ENCODE assay signal across 8 mouse cellular contexts in the genomic region with DNA sequence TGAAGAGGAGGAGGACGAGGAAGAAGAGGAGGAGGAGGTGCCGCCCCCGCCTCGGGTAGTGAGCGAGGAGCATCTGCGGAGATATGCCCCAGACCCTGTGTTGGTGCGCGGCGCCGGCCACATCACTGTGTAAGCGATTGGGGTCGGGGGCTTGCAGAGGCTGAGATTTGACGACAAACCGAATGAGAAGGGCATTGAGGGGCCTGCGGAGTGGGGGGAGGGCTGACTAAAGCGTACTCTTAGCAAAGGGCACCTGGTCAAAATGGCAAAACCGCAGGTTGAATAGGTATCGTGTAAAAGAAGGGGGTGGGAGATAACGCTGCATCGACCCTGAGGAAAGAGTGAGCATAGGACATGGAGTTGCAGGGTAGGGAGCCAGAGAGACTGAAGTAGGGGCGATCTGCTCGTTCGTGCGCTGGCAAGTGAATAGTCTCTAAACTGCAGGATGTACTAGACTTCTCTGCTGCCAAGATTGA. TPM values are rescaled to one million over a fixed set of nuclear protein-coding genes. Genes with fewer than 3 reads are reported as not detected.
DNase-seq lines count a peak whose midpoint lies in the region; ATAC-seq lines count a peak whose summit lies in the region.

No protein-coding gene starts in this region.

- peak overlapping the region; percentile 51 for H3K9ac ChIP-seq in hindbrain, embryonic 11.5 days (ENCODE audit: low read depth, low read length)
- no peak overlapping the region for H3K9ac ChIP-seq in liver, embryonic 12.5 days
- H3K9ac ChIP-seq in stomach, embryonic 14.5 days (replicated peaks; ENCODE audit: low read depth, low read length) = peak overlapping the region; percentile 30; the same call in 1 of the 2 replicates

- peaks cover 19% of the 10 kb centered on the region for H3K27me3 ChIP-seq in hindbrain, embryonic 11.5 days (ENCODE audit: control insufficient read depth, insufficient read depth, low read length)
- H3K27me3 ChIP-seq in liver, embryonic 12.5 days (replicated peaks) = peaks cover 47% of the 10 kb centered on the region
- H3K27me3 ChIP-seq in stomach, embryonic 14.5 days (ENCODE audit: control insufficient read depth, insufficient read depth, low read length) = 0 out of 2 replicates have a peak, but pooled peaks cover 2% of the 10 kb centered on the region

- 0 out of 2 replicates have a peak overlapping the region, but pooled peaks have one; percentile 0 for H3K27ac ChIP-seq in hindbrain, embryonic 11.5 days (ENCODE audit: low read depth, low read length)
- no peak overlapping the region for H3K27ac ChIP-seq in liver, embryonic 12.5 days
- no peak overlapping the region for H3K27ac ChIP-seq in stomach, embryonic 14.5 days (ENCODE audit: low read length)

- H3K4me3 ChIP-seq in hindbrain, embryonic 11.5 days (ENCODE audit: low read depth, low read length) = peak overlapping the region; percentile 55
- peak overlapping the region; percentile 53 for H3K4me3 ChIP-seq in liver, embryonic 12.5 days
- H3K4me3 ChIP-seq in stomach, embryonic 14.5 days (ENCODE audit: low read depth, low read length) = peak overlapping the region; percentile 44

- H3K4me2 ChIP-seq in hindbrain, embryonic 11.5 days (replicated peaks; ENCODE audit: low read depth, low read length) = peak overlapping the region; percentile 24
- peak overlapping the region; percentile 64 for H3K4me2 ChIP-seq in liver, embryonic 12.5 days
- H3K4me2 ChIP-seq in stomach, embryonic 14.5 days (replicated peaks; ENCODE audit: low read depth, low read length) = peak overlapping the region; percentile 49

- no peaks in the 10 kb centered on the region for H3K4me1 ChIP-seq in hindbrain, embryonic 11.5 days (replicated peaks; ENCODE audit: control insufficient read depth, insufficient read depth, low read length)
- H3K4me1 ChIP-seq in liver, embryonic 12.5 days = no peaks in the 10 kb centered on the region
- H3K4me1 ChIP-seq in stomach, embryonic 14.5 days (ENCODE audit: control insufficient read depth, insufficient read depth, low read length) = no peaks in the 10 kb centered on the region

- no peaks in the 10 kb centered on the region for H3K9me3 ChIP-seq in hindbrain, embryonic 11.5 days (ENCODE audit: control insufficient read depth, low read length)
- H3K9me3 ChIP-seq in liver, embryonic 12.5 days (replicated peaks) = no peaks in the 10 kb centered on the region
- H3K9me3 ChIP-seq in stomach, embryonic 14.5 days (ENCODE audit: control insufficient read depth, low read depth, low read length) = no peaks in the 10 kb centered on the region

- 8% methylated on average over 24 of the region's 24 CpGs for WGBS in hindbrain, embryonic 11.5 days
- WGBS in liver, embryonic 12.5 days (ENCODE audit: insufficient replicate concordance) = 9% methylated on average over 24 of the region's 24 CpGs
- WGBS in stomach, embryonic 14.5 days = 12% methylated on average over 24 of the region's 24 CpGs

- peak; percentile 7 to 25 for DNase-seq in layer of hippocampus, postnatal 25 days (ENCODE audit: extremely low spot score in 1 of 2, low spot score in 1 of 2)
- no peak for DNase-seq in layer of hippocampus, adult 9-11 months
- peak; percentile 14 for DNase-seq in Muller cell, postnatal 12 days (ENCODE audit: inconsistent ontology term)
- DNase-seq in cerebellum, postnatal 36 days = peak; percentile 4 to 21
- DNase-seq in hindbrain, embryonic 11.5 days (ENCODE audit: low spot score) = no peak
- no peak for DNase-seq in ovary, postnatal 14 days (ENCODE audit: low spot score)

- ATAC-seq in hindbrain, embryonic 11.5 days (ENCODE audit: low FRiP score) = peak; percentile 83
- ATAC-seq in liver, embryonic 12.5 days = no peak
- 0 out of 2 replicates have a peak, but pooled peaks have one; percentile 37 for ATAC-seq in stomach, embryonic 14.5 days (ENCODE audit: insufficient number of reproducible peaks, insufficient read depth, low FRiP score, low read depth)

- no peaks in the 10 kb centered on the region for H3K36me3 ChIP-seq in hindbrain, embryonic 11.5 days (ENCODE audit: control insufficient read depth, insufficient read depth, low read length)
- H3K36me3 ChIP-seq in liver, embryonic 12.5 days = no peaks in the 10 kb centered on the region
- H3K36me3 ChIP-seq in stomach, embryonic 14.5 days (ENCODE audit: control insufficient read depth, insufficient read depth, low read length) = no peaks in the 10 kb centered on the region

RNA-seq across cellular contexts. Expression of a gene that starts 0.5 kb away (rescaled TPM):
- total RNA-seq in layer of hippocampus, postnatal 25 days (2021) = 10 to 100 TPM; 17.2 to 19.3 TPM
- 6.2 and 8.5 TPM in 2 replicates for polyA plus RNA-seq in hindbrain, embryonic 11.5 days (2014; fragmentation: Nextera tagmentation; extraction: Ambion mirVana)
- polyA plus RNA-seq in liver, embryonic 12.5 days (2016; fragmentation: Nextera tagmentation; extraction: Ambion mirVana) = 0.69 and 0.71 TPM in 2 replicates
- 5.1 and 5.8 TPM in 2 replicates for polyA plus RNA-seq in stomach, embryonic 14.5 days (2014; fragmentation: Nextera tagmentation; extraction: Ambion mirVana)

RNA-seq across cellular contexts. Expression of a gene that starts 35.6 kb away (rescaled TPM):
- total RNA-seq in layer of hippocampus, postnatal 25 days (2021) = not detected
- not detected in 2 replicates for polyA plus RNA-seq in hindbrain, embryonic 11.5 days (2014; fragmentation: Nextera tagmentation; extraction: Ambion mirVana)
- not detected in 2 replicates for polyA plus RNA-seq in liver, embryonic 12.5 days (2016; fragmentation: Nextera tagmentation; extraction: Ambion mirVana)
- polyA plus RNA-seq in stomach, embryonic 14.5 days (2014; fragmentation: Nextera tagmentation; extraction: Ambion mirVana) = not detected in 2 replicates

RNA-seq across cellular contexts. Expression of a gene that starts 57.5 kb away (rescaled TPM):
- under 1 TPM in 1 of 2 experiments, not detected in 1; 0.47 TPM for total RNA-seq in layer of hippocampus, postnatal 25 days (2021)
- 0.45 and 0.51 TPM in 2 replicates for polyA plus RNA-seq in hindbrain, embryonic 11.5 days (2014; fragmentation: Nextera tagmentation; extraction: Ambion mirVana)
- polyA plus RNA-seq in liver, embryonic 12.5 days (2016; fragmentation: Nextera tagmentation; extraction: Ambion mirVana) = not detected in 2 replicates
- polyA plus RNA-seq in stomach, embryonic 14.5 days (2014; fragmentation: Nextera tagmentation; extraction: Ambion mirVana) = 0.32 and 0.87 TPM in 2 replicates

Comparison
In these comparisons a context has a peak if more than half of its experiments do, and no peak if none do; other contexts are left out.
1. DNase-seq: peak in layer of hippocampus, postnatal 25 days (2 of 2), Muller cell, postnatal 12 days (single experiment) and cerebellum, postnatal 36 days (2 of 2); none in layer of hippocampus, adult 9-11 months (single experiment), hindbrain, embryonic 11.5 days (single experiment) and ovary, postnatal 14 days (single experiment).
2. Peak in every context shown above with its lines, with median percentiles within 50 percentile points of each other: H3K4me2 ChIP-seq and H3K4me3 ChIP-seq.